Mouse (Mus musculus): ENCODE measurements at regions not wholly inside any gene's neighbourhood (a gene's known extent, or its start where the extent isn't known, plus 50 kb on each side); places are given as distances from the start of the nearest gene placed in this dataset.
"Not testable (repeated sequence)": the region's sequence is repeated elsewhere in the genome, so short reads cannot be mapped to it uniquely, and the experiment has no call there.

DNA sequence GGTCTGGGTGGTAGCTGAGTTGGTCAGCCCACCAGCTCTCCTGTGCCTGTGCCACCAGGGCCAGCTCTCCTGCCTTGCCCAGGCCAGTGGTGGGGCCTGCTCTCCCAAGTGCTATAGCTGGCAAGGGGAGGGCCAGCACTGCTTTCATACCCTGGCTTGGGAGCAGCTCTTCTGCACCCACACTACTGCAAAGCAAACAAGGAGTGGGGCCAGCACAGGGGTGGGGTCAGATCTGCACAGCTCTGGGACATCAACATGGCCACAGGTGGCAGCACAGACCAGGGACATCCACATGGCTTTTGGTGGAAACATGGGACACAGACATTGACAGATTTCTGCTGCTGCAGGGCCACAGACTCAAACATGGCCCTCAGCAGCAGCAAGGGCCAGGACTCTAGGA lies 52.9 kb upstream of the AU015836 start:
- Histone ChIP-seq H3K27me3 (ENCODE audit: control insufficient read depth, insufficient read depth, low read length) (peaks cover 11% of the 10 kb centered on the region), H3K9ac (ENCODE audit: low read length) (no peak overlapping the region), H3K9me3 (ENCODE audit: control insufficient read depth, low read length) (no peaks in the 10 kb centered on the region), H3K4me2 (ENCODE audit: low read length) (no peak overlapping the region), H3K4me3 (ENCODE audit: control insufficient read depth in 1 of 2, insufficient read depth in 1 of 2, low read depth in 1 of 2, low read length in 2 of 2) (no peak overlapping the region), H3K4me1 (ENCODE audit: control insufficient read depth in 2 of 2, insufficient read depth in 2 of 2, low read length in 2 of 2) (no peaks in the 10 kb centered on the region), H3K36me3 (ENCODE audit: control insufficient read depth, insufficient read depth, low read length) (no peaks in the 10 kb centered on the region), H3K27ac (replicated peaks in 1 of 2; ENCODE audit: control insufficient read depth in 1 of 2, insufficient read depth in 1 of 2, low read depth in 2 of 2, low read length in 2 of 2) (no peak overlapping the region)
- ATAC-seq (ENCODE audit: insufficient number of reproducible peaks, insufficient read depth, low FRiP score, low read depth), result no peak

GRCm38 (mm10) chrX:93917367-93917766 lies 51.1 kb upstream of the AU015836 start:
- H3K27me3 ChIP-seq (ENCODE audit: control insufficient read depth, insufficient read depth, low read length), result peaks cover 10% of the 10 kb centered on the region
- 88% methylated on average over 2 of the region's 3 CpGs for WGBS
- not testable (repeated sequence) for H3K4me2 ChIP-seq (ENCODE audit: low read length); H3K4me3 ChIP-seq (ENCODE audit: control insufficient read depth in 1 of 2, insufficient read depth in 1 of 2, low read depth in 1 of 2, low read length in 2 of 2); ATAC-seq (ENCODE audit: insufficient number of reproducible peaks, insufficient read depth, low FRiP score, low read depth); H3K9ac ChIP-seq (ENCODE audit: low read length); H3K36me3 ChIP-seq (ENCODE audit: control insufficient read depth, insufficient read depth, low read length); H3K4me1 ChIP-seq (ENCODE audit: control insufficient read depth in 2 of 2, insufficient read depth in 2 of 2, low read length in 2 of 2); H3K9me3 ChIP-seq (ENCODE audit: control insufficient read depth, low read length); H3K27ac ChIP-seq (replicated peaks in 1 of 2; ENCODE audit: control insufficient read depth in 1 of 2, insufficient read depth in 1 of 2, low read depth in 2 of 2, low read length in 2 of 2)

Data from heart, embryonic 14.5 days (tissue).